Mouse (Mus musculus): ENCODE measurements at regions not wholly inside any gene's neighbourhood (a gene's known extent, or its start where the extent isn't known, plus 50 kb on each side); places are given as distances from the start of the nearest gene placed in this dataset.
"Not testable (repeated sequence)": the region's sequence is repeated elsewhere in the genome, so short reads cannot be mapped to it uniquely, and the experiment has no call there.

- intact Hi-C loops (cut with DNase I); DNase-seq (ENCODE audit: extremely low spot score in 1 of 2, low spot score in 2 of 2): not testable (repeated sequence)
Measured at GRCm38 (mm10) chr12:43696261-43696660, 513.9 kb downstream of the Dnajb9 start.

GRCm38 (mm10) chr12:43648062-43648461, 562.1 kb downstream of the Dnajb9 start:
- no peak for DNase-seq (ENCODE audit: extremely low spot score in 1 of 2, low spot score in 2 of 2)
- intact Hi-C loops (cut with DNase I) = no loop called here

- intact Hi-C loops (cut with DNase I) = no loop called here
- peak in 1 of 2 experiments; percentile 6 for DNase-seq (ENCODE audit: extremely low spot score in 1 of 2, low spot score in 2 of 2)
Measured at GRCm38 (mm10) chr12:43641238-43641895, 568.8 kb downstream of the Dnajb9 start.

Data from left cerebral cortex, postnatal 10 days (tissue).